Mouse (Mus musculus) cerebellum, adult 11-12 months (tissue): ENCODE results near the gene Bcas3.

Experiments used
- DNase-seq: peaks from one replicate; pipeline ENCODE4 v3.0.0; 2022

Bcas3 gene

DNA sequence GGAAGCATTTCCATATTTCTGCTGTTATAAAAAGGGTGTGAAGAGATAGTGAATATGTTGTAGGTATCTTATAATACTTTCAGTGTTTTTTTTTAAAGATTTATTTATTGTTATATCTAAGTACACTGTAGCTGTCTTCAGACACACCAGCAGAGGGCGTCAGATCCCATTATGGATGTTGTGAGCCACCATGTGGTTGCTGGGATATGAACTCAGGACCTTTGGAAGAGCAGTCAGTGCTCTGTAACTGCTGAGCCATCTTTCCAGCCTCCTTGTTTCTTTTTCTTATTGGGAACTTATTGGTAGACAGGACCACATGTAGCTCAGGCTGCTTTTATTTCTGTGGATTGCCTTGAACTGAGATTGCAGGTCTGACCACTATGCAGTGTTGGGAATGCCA lies 27.1 kb downstream of the Bcas3 start:
- DNase-seq: no peak

DNA sequence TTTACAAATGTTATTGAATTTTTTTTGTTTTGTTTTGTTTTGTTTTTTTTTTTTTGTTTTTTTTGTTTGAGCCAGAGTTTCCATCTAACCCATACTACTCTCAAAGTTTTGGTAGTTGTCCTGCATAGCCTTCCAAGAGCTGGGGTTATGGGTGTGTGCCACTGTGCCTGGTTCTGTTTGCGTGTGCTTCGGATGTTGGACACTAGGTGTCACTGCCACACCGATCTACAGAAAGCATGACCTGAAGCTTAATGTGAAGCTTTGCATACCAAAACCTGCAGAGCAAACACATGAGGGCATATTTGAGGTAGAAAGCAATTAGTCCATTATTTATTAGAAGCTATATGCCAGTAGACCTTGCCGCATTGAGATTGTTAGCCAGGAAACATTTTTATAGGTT lies 29.1 kb downstream of the Bcas3 start:
- peak; percentile 52 for DNase-seq

DNA sequence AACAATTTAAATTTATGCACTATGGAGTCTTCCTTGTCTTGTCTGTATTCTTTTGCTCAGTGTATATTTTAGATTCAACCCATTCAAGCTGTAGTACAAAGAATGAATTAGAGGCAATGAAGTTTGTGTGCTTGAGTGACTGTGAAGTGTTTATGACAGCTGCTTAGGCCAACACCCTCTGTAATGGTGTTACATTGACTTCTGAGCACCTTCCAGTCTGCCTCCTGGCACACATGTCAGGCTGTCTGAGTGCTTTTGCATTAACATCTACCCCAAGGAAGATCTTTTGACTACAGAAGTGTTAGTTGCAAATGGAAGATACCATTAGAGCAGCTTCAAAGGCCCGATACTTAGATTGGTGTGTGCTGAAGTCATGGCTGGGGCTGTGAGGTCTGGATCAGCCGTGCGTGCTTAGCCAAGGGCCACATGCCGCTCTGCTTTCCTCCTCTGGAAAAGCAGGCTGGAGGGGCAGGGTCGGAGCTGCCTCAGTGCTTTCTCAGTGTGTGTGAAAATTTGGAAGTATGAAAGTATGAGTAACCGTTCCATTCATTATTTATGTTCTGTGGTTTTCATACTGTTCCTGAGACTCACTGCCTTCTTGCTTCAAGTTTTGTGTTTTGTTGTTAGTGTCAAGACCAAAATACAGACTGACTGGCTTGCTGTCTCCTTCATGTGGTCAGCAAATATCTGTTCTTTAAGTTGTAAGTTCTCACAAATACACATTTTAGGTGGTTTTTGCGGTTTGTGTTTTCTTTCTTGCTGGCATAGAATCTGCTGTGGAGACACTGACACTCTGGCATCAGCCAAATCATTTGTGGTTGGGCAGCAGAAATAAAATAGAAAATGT lies 31.2 kb downstream of the Bcas3 start:
- DNase-seq: no peak

DNA sequence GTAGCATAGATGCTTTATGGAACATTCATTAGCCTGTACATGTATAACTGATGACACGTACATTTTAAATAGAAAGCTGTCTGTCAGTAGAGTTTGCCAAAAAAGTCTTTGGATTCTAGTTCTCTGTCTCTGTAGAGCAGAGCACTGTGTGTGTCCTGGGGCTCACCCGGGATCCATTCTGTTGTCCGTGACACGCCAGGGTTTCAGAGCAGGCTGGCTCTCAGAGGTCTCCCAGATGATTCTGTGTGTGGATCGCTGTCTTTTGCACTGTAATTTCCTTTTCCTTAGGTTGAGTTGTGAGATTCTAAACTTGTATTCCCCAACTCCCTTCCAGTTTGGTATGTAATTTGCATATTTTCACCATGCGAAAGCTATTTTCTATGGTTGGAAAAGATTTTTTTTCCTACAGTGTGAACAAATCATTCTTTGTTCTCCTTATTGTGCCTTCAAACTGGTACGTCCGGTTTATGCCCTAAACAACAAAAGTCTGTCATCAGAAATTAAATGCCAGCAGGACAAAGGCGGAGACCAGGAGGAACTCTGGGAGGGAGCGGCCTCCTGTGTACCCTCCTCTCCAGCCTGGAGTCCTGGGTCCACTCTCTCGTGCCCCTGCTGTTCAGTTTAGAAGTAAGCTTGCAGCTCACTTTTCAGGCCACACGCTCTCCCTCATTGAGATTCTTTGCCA lies 39.4 kb downstream of the Bcas3 start:
- no peak for DNase-seq

DNA sequence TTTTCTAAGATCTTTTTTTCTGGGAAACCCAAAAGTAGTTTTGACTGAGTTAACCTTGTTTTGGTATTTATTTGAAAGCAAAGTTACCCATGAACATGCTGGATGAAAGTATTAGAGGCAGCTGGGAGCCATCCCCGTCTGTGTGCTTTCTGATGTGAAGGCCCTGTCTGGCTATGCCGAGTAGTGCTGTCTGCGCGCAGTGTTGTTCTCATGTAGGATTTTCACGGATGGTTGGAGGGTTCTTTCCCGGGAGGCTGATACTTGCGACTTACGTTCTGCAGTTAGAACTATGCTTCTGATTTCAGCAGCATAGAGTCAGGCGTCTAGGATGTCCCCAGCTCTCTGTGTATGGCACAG lies 39.9 kb downstream of the Bcas3 start:
- no peak for DNase-seq

DNA sequence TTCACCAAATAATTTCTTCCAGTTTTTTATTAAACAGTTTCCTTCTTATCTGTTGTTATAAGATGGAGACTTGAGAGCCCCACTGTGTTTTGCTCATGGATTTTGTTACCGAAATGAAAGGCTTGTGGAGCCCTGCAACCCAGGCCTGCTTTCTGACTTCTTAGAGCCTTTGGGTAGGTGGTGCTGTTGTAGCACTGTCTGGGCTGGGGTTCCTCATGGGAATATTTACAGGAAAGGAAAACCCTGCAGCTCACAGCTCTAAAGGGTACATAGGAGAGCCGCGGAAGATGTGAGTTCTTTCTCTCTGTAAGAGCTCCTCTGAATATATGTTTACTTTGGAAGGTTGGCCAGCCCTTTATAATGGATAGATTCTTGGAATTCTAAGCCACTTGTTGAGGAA lies 41.0 kb downstream of the Bcas3 start:
- DNase-seq: no peak

DNA sequence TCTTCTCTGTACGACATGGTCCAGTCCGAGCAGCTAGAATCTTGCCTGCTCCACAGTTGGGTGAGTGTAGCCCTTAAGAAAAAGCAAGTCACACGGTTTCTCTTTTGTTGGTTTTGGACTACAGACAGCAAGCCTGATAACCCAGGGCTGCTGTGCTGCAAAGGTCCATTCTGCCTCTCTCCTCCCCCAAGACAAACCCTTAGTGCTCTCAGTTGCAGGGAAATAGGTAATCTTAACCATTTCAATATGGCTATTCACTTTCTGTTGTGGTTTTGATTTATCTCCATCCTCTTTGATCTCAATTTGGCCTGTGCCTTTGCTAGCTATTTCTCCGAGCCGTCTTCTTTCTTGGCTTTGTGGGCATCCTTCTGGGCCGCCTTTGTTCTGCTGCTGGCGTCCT lies 42.4 kb downstream of the Bcas3 start:
- DNase-seq: no peak

DNA sequence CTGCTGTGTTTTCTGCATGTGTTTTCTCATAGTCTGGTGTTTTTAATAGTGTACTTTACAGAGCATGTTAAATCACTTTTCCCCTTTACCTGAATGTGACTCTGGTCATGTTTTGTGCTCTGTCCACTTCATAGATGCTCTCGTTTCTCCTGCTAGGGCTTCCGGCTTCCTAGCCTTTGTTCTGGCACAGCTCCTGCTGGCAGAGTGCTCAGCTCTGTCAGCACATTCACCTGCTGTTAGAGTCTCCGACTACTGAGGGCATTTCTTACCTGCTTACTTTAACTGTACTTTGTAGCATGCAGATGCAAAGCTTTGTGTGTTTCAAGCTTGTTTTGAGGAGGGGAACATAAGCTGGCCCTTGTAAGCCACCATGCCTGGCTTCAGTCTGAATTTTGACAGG lies 53.6 kb downstream of the Bcas3 start:
- DNase-seq: peak; percentile 74

DNA sequence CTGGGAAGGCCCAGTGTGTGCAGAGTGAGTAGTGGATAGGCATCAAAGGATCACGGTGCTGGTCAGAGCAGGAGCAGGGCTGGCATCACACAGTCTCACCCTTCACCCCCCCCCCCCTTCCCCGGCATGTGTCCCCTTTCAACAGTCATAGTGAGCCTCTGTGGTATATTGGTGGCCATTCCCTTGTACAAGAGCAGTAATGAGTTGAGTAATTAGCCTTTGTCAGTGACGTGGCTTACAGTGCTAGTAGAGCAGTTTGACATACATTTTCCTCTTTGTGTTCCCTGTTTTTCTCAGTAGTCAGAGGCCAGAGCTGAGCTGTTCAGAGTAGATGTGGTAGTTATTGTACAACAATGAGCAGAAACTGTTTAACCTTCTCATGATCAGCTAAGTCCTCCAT lies 54.7 kb downstream of the Bcas3 start:
- DNase-seq: no peak

DNA sequence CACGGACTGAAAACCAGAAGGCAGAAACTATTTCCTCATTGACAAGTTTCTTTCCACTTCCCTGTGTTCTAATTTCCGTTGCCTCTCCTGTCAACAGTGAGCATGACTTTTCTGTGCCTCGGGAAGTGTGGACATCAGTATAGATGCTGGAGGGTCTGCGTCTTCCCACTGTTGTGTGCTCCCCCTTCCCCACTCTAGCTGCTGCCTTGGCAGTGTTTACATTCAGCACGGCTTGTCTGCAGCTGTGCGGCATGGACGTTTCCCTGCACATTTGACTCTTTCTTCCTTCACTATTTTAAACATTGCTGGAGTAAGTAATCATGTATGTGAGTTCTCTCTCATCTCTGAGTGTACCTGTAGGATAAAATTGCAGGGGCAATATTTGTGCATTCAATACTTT lies 59.4 kb downstream of the Bcas3 start:
- DNase-seq: no peak

DNA sequence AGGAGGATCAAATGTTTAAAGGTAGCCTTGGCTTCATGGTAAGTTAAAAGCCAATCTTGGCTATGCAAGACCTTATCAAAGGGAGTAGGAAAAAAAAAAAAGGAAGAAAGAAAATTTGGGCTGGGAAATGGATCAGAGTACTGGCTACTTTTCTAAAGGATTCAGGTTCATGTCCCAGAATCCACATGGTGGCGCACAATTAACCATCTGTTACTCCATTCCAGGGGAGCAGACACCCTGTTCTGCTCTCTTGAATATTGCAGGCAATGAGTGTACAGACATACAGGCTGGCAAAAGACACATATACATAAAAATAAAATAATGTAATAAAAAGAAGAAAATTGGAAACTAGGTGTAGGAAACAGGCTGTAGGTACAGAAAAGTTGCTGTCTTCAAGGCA lies 61.5 kb downstream of the Bcas3 start:
- DNase-seq: peak; percentile 28

DNA sequence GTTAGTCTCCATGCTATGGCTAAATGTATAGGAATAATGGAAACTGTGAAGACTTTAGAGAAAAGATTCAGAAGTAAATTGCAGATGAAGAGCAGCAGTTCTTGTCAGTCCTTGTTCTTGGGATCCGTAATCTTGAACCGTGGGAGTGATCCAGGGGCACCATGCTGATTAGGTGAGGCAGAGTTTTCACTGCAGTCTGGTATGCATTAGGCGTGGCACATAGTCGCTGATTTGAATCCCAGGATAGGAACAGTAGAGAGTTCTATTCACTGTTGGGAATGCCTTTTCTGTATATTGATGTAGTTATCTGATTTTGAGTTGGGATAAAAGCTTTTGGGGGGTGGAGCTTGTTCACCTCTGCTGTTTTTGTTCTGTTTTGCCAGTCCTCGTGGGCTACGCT lies 74.4 kb downstream of the Bcas3 start:
- no peak for DNase-seq

DNA sequence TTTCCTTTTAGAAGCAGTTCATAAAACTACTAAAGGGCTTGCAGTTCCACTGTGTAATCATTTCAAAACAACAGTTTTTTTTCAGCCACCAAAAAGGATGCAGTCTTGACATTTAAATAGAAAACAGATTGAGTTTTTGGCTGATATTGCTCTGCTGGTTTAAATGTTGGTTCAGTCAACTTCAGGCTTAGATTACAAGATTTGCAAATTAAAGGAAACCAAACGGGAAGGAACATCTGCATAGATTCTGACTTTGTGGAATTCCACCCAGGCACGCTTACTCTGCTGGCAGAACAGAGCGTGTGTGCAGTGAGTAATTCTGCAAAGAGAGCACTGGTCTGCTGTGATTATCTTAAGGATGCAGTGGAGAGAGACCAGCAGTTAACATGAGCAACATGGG lies 75.3 kb downstream of the Bcas3 start:
- no peak for DNase-seq

DNA sequence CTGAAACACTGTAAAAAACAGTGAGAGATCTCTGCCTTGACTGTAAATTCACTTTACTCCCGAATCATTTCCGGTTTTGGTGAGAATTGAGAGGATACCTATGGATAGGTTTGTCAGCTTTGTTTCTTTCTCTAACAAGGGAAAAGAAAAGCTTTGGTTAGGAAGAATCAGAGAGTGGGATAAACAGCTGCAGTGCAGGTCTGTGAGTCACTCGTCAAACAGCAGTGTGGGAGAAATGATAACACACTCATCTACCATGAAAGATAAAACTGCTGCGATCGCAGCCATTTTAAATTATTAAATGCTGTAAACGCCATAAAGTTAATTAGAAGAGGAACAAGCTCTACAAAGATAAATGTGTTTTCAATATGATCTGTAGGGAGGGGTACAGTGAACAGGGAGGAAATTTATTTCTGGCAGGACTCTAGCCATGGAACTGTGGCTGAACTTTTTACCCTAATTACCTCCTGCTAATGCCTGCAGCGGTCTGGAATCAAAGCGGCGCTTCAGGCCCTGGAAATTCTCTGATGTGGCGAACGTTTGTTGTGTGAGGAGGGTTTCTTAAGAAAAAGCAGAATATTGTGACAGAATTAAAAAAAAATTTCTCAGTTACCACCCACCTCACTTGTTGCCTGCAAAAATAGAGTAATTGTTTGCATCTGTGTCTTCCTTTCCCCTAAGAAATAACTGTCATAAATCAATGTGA lies 77.9 kb downstream of the Bcas3 start:
- no peak for DNase-seq

DNA sequence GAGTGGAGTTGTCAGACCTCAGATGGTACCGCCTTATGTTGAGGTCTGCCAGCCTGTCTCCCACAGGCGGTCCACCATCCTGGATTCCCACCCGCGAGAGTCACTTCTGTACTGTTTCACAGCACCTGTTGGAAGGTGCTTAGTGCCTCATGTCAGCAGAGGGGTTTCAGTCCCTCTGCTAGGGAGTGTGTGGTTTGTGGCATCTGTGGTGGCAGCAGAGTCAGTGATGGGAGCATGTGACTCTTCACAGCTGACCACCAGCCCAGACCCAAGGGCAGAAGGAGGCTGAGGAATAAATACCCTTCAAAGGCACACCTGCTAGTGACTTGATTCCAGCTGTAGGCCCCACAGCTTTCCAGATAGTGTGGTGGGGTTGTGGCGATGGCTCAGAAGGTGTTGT lies 94.4 kb downstream of the Bcas3 start:
- no peak for DNase-seq

DNA sequence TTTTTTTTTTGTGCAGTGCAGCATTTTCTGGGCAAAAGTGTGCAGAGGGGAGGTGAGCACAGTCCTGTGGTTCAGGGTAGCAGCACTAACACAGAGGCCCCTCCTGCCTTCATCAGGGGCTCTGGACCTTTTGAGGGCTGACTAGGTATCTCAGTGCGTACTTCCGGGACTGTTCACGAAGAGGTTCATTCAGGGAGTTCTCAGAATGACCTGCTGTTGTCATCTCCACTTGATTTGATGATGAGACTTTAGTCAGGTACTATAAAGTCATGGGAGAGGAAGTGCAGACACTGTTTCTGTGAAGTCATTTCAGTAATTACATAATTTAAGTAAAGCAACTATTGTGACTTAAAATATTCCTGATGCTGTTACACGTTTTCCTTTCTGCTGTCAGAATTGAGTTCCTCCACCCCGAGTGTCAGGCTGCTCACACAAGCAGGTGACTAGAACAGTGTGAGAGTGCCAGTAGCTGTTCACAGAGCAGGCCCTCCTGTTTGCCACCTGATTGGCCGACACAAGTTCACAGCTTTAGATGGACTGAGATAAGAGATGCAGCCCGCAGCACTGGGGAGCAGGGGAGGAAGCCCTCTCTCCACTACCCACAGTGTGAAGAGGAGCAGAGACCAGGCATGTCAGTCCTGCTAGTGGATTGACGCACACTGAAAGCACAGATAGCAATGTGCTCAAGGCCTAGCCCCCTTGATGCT lies 100.8 kb downstream of the Bcas3 start:
- no peak for DNase-seq

DNA sequence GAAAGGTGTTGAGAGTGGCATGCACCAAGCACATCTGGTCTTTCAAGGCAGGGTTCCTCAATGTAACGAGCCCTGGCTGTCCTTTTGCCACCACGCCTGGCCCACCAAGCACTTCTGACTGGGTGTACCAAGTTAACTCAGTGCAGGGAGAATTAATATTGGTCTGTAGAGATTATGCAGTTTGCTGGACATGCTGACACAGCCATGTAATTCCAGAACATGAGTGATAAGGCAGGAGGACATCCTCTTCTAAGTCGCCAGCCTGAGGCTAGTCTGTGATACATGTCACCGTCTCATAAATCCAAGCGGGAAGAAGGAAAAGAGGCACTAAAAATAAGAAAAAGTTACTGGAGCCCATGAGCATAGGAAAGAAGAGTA lies 101.3 kb downstream of the Bcas3 start:
- DNase-seq: no peak

DNA sequence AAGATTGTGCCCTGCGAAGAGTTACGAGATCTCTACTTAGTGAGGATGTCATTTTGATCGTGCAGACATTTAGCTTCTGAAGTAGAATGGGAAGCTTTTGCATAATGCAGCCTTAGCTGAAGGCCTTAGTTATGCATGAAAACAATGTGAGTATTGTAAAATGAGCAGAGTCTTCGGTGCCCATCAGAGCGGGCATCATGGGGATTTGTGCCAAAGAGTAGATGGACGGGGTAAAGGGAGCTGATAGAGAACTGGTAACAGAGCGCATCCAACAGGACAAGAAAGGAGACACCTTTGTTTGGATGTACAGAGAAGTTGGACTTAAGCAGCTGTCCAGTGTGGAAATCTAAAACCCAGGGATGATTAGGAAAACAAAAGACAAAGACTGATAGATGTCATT lies 108.6 kb downstream of the Bcas3 start:
- peak; percentile 2 for DNase-seq

DNA sequence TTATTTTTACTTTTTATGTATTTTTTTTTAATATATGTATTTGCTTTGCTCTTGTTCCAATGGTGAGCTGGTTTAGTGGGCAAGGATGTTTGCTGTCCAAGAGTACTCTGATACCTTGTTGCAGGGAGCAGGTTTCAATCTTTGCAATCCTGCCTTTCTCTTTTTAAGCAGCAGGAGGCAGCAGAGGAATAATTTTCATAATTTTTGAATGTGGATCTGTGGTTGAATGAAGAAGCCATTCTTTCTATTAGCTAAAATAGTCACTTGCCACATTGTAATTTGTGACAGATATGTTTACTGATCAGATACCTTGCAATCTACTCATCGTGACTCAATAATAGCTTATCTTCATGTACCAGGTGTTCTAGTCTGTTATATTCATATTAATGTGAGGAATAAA lies 116.6 kb downstream of the Bcas3 start:
- DNase-seq: no peak

DNA sequence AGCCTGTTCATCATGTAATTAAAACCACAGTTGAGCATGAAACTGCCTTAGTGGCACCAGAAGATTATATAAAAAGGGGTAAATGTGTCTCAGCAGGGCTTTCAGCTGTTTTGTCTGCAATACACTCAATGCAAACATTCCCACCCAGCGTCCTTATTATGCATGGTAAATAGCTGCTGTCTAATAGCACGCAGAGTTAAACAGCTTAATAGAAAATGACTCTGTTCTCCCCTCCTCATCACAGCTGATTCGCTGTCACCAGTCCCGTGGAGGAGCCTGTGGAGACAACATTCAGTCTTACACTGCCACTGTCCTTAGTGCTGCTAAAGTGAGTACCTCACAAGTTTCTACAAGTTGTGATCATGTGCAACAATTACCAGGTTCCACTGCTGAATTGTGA lies 117.5 kb downstream of the Bcas3 start:
- DNase-seq: no peak

DNA sequence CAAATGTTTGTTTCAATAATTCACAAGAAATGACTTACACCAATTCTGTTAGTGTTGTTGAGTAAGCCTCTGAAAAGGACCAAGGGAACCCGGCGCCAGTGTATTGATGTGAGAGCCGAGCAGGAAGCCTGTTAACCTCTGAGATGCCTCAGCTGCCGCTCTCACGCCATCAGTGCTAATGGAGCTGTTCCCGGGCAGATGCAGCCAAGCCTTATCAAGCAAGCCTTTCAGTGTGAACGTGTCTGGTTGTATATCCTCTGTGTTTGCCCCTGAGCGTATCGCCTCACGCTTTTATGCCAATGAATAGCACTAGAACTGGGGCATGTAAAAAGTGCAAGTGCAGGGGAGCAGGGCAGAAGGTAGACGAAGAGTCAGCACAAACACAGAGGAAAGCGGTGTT lies 121.4 kb downstream of the Bcas3 start:
- no peak for DNase-seq

DNA sequence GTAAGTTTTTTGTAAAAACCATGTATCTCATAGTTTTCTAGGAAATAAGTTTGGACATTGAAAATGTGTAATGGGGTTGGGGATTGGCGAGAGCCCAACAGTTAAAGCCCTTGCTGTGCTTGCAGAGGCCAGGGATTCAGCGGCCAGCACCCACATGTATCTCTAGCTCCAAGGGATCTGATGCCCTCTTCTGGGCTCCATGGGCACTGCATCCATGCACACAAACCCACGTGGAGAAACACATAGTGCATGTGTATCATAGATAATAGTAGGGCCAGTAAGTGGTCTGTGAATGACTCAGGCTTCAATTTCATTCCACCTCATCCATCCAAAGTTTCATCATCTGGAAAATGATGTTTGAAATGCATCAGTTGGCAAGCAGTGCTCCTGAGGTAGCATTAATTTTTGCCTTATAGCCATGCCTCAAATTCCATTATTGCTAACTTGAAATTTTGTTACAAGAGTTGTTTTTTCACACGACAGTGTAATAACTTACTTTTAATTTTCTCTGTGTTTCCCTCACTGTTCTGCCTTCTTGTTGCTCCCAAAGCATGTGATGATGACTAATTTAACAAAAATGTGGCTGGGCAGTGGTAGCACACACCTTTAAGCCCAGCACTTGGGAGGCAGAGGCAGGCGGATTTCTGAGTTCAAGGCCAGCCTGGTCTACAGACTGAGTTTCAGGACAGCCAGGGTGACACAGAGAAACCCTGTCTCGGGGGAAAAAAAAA lies 129.9 kb downstream of the Bcas3 start:
- no peak for DNase-seq
